Mouse (Mus musculus) neural tube, embryonic 15.5 days (tissue): Measurements from ENCODE around the gene Psmb2. TPM values are rescaled to one million over a fixed set of nuclear protein-coding genes. Genes with fewer than 3 reads are reported as not detected.

ENCODE experiments used
- ATAC-seq: fragments of 200-750 bp; cut with Nextera tagmentation; 2 replicates; pipeline ENCODE4 v1.8.0; 2017; ENCODE audit warnings: mild to moderate bottlenecking, moderate TSS enrichment, moderate library complexity; ENCODE audit not compliant: low FRiP score
- H3K27ac ChIP-seq: fragments of 300-500 bp; sonication (generic); replicated peaks from 2 replicates; pipeline ENCODE4 v1.5.1; 2015; ENCODE audit warnings: mild to moderate bottlenecking, inconsistent platforms
- H3K27me3 ChIP-seq: fragments of 300-500 bp; sonication (generic); replicated peaks from 2 replicates; pipeline ENCODE4 v1.6.1; 2015; ENCODE audit warnings: inconsistent platforms
- H3K36me3 ChIP-seq: fragments of 300-500 bp; sonication (generic); 2 replicates; pipeline ENCODE4 v1.6.1; 2015; ENCODE audit warnings: inconsistent platforms
- H3K4me1 ChIP-seq: fragments of 300-500 bp; sonication (generic); 2 replicates; pipeline ENCODE4 v1.6.1; 2015; ENCODE audit warnings: inconsistent platforms
- H3K4me2 ChIP-seq: fragments of 300-500 bp; sonication (generic); 2 replicates; pipeline ENCODE4 v1.6.1; 2015; ENCODE audit warnings: inconsistent platforms, mild to moderate bottlenecking, moderate library complexity
- H3K4me3 ChIP-seq: fragments of 300-500 bp; sonication (generic); replicated peaks from 2 replicates; pipeline ENCODE4 v1.5.1; 2015; ENCODE audit warnings: mild to moderate bottlenecking, inconsistent platforms
- H3K9ac ChIP-seq: fragments of 300-500 bp; sonication (generic); replicated peaks from 2 replicates; pipeline ENCODE4 v1.6.1; 2015; ENCODE audit warnings: mild to moderate bottlenecking, inconsistent platforms
- H3K9me3 ChIP-seq: fragments of 300-500 bp; sonication (generic); replicated peaks from 2 replicates; pipeline ENCODE4 v1.6.1; 2016; ENCODE audit warnings: inconsistent platforms
- WGBS: fragments of 180-500 bp; shearing (Covaris S2); methylation state at CpG from one replicate; pipeline ENCODE4 v1.1.7; 2015; ENCODE audit warnings: mixed read lengths; 5-methylcytosine and 5-hydroxymethylcytosine counted together
- polyA plus RNA-seq: library from polyadenylated mRNA; unstranded; fragments of >200 nt; fragmentation: Nextera tagmentation; extraction: Ambion mirVana; gene quantifications from 2 replicates; pipeline ENCODE4 v1.2.1, GENCODE M21; 2015

Gene Psmb2
- polyA plus RNA-seq, 1 experiment from 2014 or later, result 419 TPM

DNA sequence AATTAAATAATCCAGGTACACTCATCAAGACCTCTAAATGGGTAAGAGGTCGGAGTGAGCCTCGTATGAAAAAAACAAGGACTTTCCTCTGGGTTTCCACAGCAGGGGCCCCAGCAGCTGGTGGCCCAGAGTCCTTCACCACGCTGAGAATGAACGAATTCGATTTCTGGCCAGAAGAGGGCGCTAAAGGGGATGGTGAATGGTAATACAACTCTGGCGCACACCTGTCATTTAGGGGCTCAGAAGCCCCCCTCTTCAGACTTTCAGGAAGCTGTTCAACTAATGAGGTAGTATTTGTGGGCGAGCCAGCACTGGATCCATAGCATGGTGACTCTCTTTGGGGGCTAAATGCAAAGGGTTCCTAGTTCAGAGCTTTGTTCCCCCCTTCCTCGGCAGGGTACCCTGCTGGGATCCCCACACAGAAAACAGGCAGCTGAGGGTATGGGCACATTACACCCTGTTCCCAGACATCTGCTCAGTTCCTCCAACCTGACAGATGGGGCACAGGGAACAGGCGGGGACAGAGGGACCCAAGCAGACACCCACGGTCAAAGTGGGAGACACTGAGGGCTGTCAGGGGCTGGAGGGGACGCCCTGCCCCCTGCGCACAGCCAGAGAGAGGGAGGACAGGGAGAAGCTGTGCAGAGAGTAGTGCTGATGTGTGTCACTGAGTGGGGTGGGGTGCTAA, 68.2 kb downstream of the Psmb2 start:
- Histone ChIP-seq H3K27me3 (peaks cover 13% of the 10 kb centered on the region), H3K9me3 (no peaks in the 10 kb centered on the region), H3K27ac (no peak overlapping the region), H3K4me1 (peaks cover 39% of the 10 kb centered on the region), H3K4me2 (no peak overlapping the region), H3K36me3 (peaks cover 57% of the 10 kb centered on the region), H3K9ac (no peak overlapping the region), H3K4me3 (no peak overlapping the region)
- 31% methylated on average over 13 of the region's 13 CpGs for WGBS
- no peak for ATAC-seq

DNA sequence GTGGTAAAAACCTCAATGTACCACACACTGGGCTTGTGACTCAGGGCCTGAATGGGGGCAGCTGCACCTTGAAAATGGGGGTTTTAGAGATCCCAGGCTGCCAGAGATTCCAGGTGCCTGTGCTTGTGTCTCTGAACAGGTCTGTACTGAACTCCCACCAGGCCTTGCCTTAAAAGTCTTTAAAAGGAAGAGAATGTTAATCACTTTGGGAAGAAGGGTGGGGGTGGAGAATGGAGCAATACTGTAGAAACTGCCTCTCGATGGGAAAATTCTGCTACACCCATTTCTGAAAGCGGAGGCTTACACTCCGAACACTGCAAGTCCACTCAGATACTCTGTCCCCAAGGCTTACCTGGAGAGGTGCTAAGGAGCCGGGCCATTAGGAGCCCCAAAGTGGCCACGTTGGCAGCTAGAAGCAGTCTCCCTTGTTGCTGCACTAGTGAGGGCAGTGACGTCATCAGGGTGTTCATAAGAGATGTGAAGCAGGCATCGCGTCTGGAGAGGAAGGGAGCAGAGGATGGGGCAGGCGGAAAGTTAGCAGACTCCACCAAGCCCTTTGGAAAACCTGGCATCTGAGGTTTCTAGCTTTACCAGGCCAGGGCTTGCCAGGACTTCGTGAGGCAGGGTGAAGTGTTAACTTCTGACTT, 68.9 kb downstream of the Psmb2 start:
- Histone ChIP-seq H3K4me1 (peaks cover 42% of the 10 kb centered on the region), H3K27me3 (peaks cover 11% of the 10 kb centered on the region), H3K27ac (no peak overlapping the region), H3K4me2 (no peak overlapping the region), H3K9me3 (no peaks in the 10 kb centered on the region), H3K36me3 (peaks cover 57% of the 10 kb centered on the region), H3K9ac (no peak overlapping the region), H3K4me3 (no peak overlapping the region)
- WGBS, result 81% methylated on average over 10 of the region's 10 CpGs
- no peak for ATAC-seq

DNA sequence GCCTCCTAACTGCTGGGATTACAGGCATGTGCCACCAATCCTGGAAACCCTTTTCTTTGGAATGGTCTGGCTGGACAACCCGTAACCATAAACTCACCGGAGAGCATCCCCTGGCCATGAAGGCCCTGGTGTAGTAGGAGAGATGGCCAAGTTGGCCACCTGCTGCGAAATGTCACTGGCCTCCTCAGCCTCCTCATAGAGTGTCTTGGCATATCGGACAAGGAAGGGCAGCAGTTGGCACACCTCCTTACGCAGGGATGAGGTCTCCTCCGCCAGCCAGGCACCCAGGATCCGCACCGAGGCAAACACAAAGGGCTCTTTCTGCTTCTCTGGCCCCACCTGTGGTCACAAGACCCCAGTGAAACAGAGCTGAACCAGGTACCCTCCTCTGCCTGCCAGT, 71.0 kb downstream of the Psmb2 start:
- Histone ChIP-seq H3K27ac (no peak overlapping the region), H3K4me1 (peaks cover 48% of the 10 kb centered on the region), H3K4me3 (no peak overlapping the region; the same call in 1 of the 2 replicates), H3K27me3 (peaks cover 4% of the 10 kb centered on the region), H3K9me3 (no peaks in the 10 kb centered on the region), H3K4me2 (peak overlapping the region; percentile 70), H3K9ac (no peak overlapping the region), H3K36me3 (peaks cover 57% of the 10 kb centered on the region)
- 93% methylated on average over 8 of the region's 8 CpGs for WGBS
- ATAC-seq, result no peak

DNA sequence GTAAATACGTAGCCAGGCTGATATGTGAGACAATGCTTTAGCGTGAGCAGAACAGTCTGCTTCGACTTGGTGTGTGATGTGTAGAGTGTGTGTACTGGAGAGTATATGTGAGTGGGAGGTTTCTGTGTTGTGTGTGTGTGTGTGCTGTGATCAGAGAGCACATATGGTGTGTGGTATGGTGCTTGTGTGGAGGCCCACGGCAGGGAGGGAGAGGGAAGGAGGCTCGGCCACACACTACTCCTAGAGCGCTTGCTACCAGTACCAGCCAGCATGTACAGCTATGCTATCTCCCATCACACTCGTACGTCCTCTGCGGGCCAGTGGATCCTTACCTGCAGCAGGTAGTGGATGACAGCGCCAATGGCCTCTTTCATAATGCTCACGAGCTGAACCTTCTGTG, 72.1 kb downstream of the Psmb2 start:
- Histone ChIP-seq H3K36me3 (peaks cover 45% of the 10 kb centered on the region), H3K4me3 (peak overlapping the region; percentile 8), H3K9me3 (no peaks in the 10 kb centered on the region), H3K9ac (peak overlapping the region; percentile 29; the same call in 1 of the 2 replicates), H3K4me2 (peak overlapping the region; percentile 70), H3K27ac (no peak overlapping the region), H3K27me3 (peaks cover 3% of the 10 kb centered on the region), H3K4me1 (peaks cover 52% of the 10 kb centered on the region)
- ATAC-seq, result no peak
- 80% methylated on average over 11 of the region's 11 CpGs for WGBS

DNA sequence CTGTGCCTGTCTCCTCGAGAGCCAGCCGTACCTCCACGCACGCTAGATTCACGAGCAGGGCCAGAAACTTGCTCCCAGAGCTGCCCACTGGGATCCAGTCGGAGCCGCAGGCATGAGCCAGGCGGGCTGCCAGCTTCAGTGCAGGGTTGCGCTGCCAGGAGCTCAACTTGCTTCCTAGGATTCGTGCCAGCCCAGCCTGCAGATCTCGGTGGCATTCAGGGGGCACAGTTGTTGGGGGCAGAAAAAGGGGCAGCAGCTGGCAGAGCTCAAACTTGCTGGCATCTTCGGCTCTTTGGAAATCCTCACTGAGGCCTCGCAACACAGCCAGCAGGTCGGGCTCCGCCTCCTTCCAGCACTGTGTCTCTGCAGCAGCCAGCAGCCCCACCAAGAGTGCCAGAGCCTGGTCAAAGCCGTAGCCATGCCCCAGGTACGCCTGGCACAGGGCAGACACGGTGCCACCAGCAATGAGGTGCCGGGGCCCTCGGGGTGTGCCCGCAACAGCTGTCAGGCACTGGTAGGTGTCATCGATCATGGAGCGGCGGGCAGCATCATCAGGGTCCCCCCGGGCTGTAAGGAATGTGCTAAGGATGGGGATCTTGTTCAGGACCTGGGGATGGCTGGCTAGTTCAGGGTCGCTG, 72.7 kb downstream of the Psmb2 start:
- H3K9me3 ChIP-seq, result no peaks in the 10 kb centered on the region
- no peak for ATAC-seq
- H3K27ac ChIP-seq, result peak overlapping the region; percentile 68
- peak overlapping the region; percentile 29; the same call in 1 of the 2 replicates for H3K9ac ChIP-seq
- H3K4me2 ChIP-seq, result peak overlapping the region; percentile 70
- H3K4me1 ChIP-seq, result peaks cover 58% of the 10 kb centered on the region
- H3K36me3 ChIP-seq, result peaks cover 39% of the 10 kb centered on the region
- H3K4me3 ChIP-seq, result peak overlapping the region; percentile 8
- WGBS, result 76% methylated on average over 26 of the region's 26 CpGs
- no peaks in the 10 kb centered on the region for H3K27me3 ChIP-seq

DNA sequence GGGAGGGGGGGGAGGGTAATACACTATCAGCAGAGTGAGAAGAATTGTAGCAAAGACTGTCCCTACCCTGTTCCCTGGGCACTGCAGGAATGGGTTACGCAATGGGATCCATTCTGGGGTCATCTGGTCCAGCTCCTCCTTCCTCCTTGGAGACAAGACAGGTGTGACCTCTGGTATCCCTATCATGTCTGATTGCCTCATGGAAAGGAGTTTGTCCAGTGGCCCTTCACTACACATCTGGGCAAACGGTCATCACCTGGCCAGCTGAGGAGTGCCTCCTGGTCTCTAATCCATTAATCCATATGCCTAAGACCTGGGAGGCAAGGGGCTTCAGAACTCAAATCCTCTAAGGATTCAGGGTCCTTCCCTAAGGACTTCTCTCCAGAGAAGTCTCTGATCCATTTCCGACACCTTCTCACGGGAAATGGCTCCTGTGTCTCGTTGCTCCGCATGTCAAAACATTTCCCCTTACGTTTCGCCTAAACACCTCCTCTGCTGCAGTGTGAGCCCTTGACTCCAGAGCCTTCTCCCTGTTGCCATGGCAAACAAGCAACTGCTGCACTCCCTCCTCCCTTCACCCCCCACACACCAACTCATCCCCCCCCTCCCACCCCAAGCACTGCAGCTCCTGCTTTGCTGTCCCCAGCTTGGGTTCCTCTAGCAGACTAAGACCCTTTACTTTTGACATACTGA, 73.6 kb downstream of the Psmb2 start:
- Histone ChIP-seq H3K9ac (peak overlapping the region; percentile 87), H3K4me1 (peaks cover 62% of the 10 kb centered on the region), H3K27ac (0 out of 2 replicates have a peak overlapping the region, but pooled peaks have one; percentile 68), H3K4me2 (peak overlapping the region; percentile 70), H3K27me3 (no peaks in the 10 kb centered on the region), H3K9me3 (no peaks in the 10 kb centered on the region), H3K4me3 (peak overlapping the region; percentile 65), H3K36me3 (peaks cover 32% of the 10 kb centered on the region)
- WGBS, result 74% methylated on average over 8 of the region's 8 CpGs
- no peak for ATAC-seq

DNA sequence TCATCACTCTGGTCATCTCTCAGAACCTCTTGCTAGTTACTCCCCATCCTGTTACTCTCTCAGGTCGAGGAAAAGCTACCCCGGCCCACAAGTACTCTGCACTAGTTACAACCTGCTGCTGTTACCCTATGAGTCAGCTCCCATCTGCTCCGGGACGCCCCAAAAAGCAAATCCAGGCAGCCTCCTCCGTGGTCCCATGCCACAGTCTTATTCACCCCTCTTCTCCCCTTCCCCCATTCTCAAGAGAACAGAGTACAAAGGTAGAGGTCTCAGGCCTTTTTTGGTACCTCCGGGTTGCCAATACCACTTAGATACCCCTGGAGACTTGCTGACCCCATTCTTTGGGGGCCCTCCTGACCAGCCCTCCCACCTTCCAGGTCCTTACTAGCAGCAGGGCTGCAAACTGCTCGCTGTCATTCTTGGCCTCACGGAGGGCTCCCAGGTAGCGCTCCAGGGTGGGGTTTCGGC, 74.2 kb downstream of the Psmb2 start:
- no peaks in the 10 kb centered on the region for H3K27me3 ChIP-seq
- H3K36me3 ChIP-seq, result peaks cover 27% of the 10 kb centered on the region
- H3K4me2 ChIP-seq, result peak overlapping the region; percentile 70
- no peaks in the 10 kb centered on the region for H3K9me3 ChIP-seq
- peak overlapping the region; percentile 65 for H3K4me3 ChIP-seq
- H3K9ac ChIP-seq, result peak overlapping the region; percentile 87
- WGBS, result 55% methylated on average over 10 of the region's 10 CpGs
- no peak overlapping the region for H3K27ac ChIP-seq
- no peak for ATAC-seq
- H3K4me1 ChIP-seq, result peaks cover 62% of the 10 kb centered on the region

DNA sequence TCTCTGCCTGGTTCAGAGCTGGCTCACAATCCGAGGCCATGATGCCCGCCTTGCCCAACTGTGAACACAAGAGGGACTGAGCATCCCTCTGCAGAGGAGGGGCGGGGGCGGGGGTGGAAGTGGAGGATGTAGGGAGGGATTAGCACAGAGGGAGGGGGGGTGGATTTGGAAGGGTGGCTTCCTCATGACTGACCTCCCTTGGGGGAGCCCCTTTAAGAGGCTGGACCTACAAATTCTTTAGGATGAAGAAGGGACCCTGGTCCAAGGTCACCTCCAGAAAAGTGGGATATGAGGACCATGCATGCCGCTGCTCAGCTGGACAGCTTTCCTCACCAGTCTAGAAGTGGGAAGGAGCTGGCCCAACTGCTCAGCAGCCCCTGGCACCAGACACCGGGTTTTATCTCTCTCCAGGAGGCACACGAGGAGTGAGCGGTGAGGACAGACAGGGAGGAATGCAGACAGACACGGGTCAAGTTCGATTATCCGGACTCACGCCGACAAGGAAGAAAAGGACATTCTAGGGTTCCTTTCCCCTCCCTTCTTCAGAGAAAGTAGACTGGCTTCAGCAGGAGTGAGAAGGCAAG, 74.7 kb downstream of the Psmb2 start:
- peaks cover 26% of the 10 kb centered on the region for H3K36me3 ChIP-seq
- no peaks in the 10 kb centered on the region for H3K9me3 ChIP-seq
- H3K27ac ChIP-seq, result peak overlapping the region; percentile 99
- H3K4me2 ChIP-seq, result peak overlapping the region; percentile 70
- ATAC-seq, result no peak
- H3K4me1 ChIP-seq, result peaks cover 65% of the 10 kb centered on the region
- no peaks in the 10 kb centered on the region for H3K27me3 ChIP-seq
- WGBS, result 5% methylated on average over 13 of the region's 13 CpGs
- H3K4me3 ChIP-seq, result peak overlapping the region; percentile 65
- H3K9ac ChIP-seq, result peak overlapping the region; percentile 87

DNA sequence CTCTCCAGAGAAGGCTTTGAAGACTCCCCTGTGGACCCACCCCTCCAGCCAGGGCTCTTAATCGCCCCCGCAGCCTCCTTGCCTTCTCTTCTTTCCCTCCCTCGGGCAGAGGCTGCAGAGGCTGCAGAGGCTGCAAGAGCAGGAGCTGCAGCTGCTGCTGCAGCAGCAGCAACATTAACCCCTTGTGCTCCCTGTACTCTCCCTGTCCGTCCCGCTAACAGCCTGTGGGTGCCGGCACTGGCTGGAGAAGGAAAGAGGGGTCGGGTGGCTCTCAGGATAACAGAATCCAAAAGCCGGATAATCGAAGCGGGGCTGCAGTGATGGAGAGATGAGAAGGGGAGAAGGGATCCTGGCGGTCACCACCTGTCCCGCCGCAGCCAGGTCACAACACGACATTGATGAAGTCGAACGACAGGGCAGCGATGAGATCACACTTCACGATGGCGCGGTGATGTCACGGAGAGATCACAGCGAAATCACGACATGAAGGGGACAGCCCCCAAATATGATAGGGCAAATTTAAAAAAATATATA, 75.2 kb downstream of the Psmb2 start:
- Histone ChIP-seq H3K4me1 (peaks cover 62% of the 10 kb centered on the region), H3K27ac (peak overlapping the region; percentile 99), H3K4me2 (peak overlapping the region; percentile 70), H3K36me3 (peaks cover 24% of the 10 kb centered on the region; the same call in 1 of the 2 replicates), H3K9me3 (no peaks in the 10 kb centered on the region), H3K9ac (peak overlapping the region; percentile 87), H3K27me3 (no peaks in the 10 kb centered on the region), H3K4me3 (peak overlapping the region; percentile 65)
- 0 out of 2 replicates have a peak, but pooled peaks have one; percentile 14 for ATAC-seq
- 1% methylated on average over 23 of the region's 23 CpGs for WGBS

DNA sequence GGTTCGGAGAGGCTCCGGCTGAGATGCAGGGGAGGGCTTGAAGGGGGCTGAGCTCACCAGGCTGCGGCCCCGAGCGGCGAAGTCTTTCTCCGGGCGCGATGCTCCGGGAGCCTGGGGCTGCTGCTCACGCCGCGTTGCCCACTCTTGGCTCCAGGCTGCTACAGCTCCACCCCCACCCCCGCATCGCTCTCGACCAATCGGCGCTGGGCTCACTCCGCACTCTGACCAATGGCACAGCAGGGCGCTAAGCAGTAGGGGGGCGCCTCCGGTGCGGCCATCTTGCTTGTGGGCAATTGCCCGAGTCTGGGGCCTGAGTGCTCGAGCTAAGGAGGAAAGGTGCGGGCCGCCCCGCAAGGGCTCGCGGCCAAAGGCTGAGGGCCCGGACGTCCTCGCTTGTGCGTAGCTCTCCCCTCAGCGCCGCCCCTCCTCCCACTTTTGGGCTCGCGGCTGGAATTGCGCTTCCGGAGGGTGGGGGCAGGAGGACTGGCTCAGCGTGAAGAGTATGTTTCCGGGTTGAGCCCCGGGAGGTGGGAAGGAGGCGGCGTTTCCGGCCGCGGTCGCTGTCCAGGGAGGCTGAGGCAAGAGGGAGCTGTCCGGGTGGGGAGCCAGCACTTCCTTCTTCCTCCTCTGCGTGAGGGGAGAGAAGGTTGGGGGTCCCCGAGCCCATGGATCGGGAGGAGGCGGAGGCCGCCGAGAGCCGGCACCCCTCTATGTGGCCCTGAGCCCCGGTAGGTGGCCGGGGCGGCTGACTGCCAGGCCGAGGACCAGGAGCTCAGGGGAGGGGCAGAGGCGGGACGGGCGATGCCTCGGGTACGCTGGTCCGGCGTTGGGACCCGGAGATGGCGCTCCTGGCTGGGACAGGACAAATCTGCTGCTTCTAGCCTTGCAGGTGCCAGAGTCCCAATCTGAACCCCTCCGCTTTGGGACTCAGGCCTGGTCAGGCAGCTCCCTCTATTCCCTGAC, 76.1 kb downstream of the Psmb2 start, which contains the start of the genes Ncdn and AU040320:
TSS of gene Ncdn (minus strand) at position 171 of the 963 bp plus-strand sequence.
TSS of gene AU040320 (plus strand) at position 277 of the 963 bp plus-strand sequence.
- peak; percentile 97 for ATAC-seq
- no peaks in the 10 kb centered on the region for H3K27me3 ChIP-seq
- peaks cover 55% of the 10 kb centered on the region for H3K4me1 ChIP-seq
- peak within 1 kb of the TSS; percentile 65 for H3K4me3 ChIP-seq
- H3K4me2 ChIP-seq, result peak within 1 kb of the TSS; percentile 70
- peak within 1 kb of the TSS; percentile 87 for H3K9ac ChIP-seq
- H3K36me3 ChIP-seq, result peaks cover 20% of the 10 kb centered on the region
- WGBS, result under 1% methylated on average over 59 of the region's 71 CpGs
- peak within 1 kb of the TSS; percentile 99 for H3K27ac ChIP-seq
- no peaks in the 10 kb centered on the region for H3K9me3 ChIP-seq
